Mouse (Mus musculus) stomach, postnatal 0 days (tissue): ENCODE measurements around the gene Avpr1a. TPM values are rescaled to one million over a fixed set of nuclear protein-coding genes. Genes with fewer than 3 reads are reported as not detected.

Experiments
- ATAC-seq: fragments of 200-750 bp; cut with Nextera tagmentation; 2 replicates; pipeline ENCODE4 v1.8.0; 2017; ENCODE audit not compliant: low FRiP score, low TSS enrichment
- DNase-seq: peaks from one replicate; pipeline ENCODE4 v3.0.0-alpha.2; 2016; ENCODE audit warnings: low spot score
- H3K27ac ChIP-seq: fragments of 300-500 bp; sonication (generic); replicated peaks from 2 replicates; pipeline ENCODE4 v1.5.1; 2014; ENCODE audit warnings: mild to moderate bottlenecking, control low read depth
- H3K27me3 ChIP-seq: fragments of 300-500 bp; sonication (generic); 2 replicates; pipeline ENCODE4 v1.6.1; 2014; ENCODE audit warnings: low read length; ENCODE audit not compliant: control insufficient read depth, insufficient read depth
- H3K36me3 ChIP-seq: fragments of 300-500 bp; sonication (generic); 2 replicates; pipeline ENCODE4 v1.6.1; 2014; ENCODE audit warnings: low read length, mixed read lengths; ENCODE audit not compliant: control insufficient read depth, insufficient read depth
- H3K4me1 ChIP-seq: fragments of 300-500 bp; sonication (generic); replicated peaks from 2 replicates; pipeline ENCODE4 v1.6.1; 2014; ENCODE audit warnings: antibody characterized with exemption; ENCODE audit not compliant: control insufficient read depth, insufficient read depth
- H3K4me2 ChIP-seq: fragments of 300-500 bp; sonication (generic); replicated peaks from 2 replicates; pipeline ENCODE4 v1.6.1; 2014; ENCODE audit warnings: low read depth, mild to moderate bottlenecking, control low read depth, moderate library complexity
- H3K4me3 ChIP-seq: fragments of 300-500 bp; sonication (generic); 2 replicates; pipeline ENCODE4 v1.5.1; 2014; ENCODE audit warnings: low read depth, low read length, control low read depth
- H3K9ac ChIP-seq: fragments of 300-500 bp; sonication (generic); 2 replicates; pipeline ENCODE4 v1.6.1; 2014; ENCODE audit warnings: mild to moderate bottlenecking, low read length, control low read depth, mixed read lengths
- H3K9me3 ChIP-seq: fragments of 300-500 bp; sonication (generic); 2 replicates; pipeline ENCODE4 v1.6.1; 2016; ENCODE audit warnings: low read length; ENCODE audit not compliant: control insufficient read depth
- CTCF ChIP-seq: IDR thresholded peaks from 2 replicates; pipeline ENCODE4 v1.5.1; 2016; ENCODE audit warnings: antibody characterized with exemption, low read depth, mild to moderate bottlenecking, moderate library complexity
- EP300 ChIP-seq: optimal IDR thresholded peaks from 2 replicates; pipeline ENCODE3; 2016; ENCODE audit warnings: antibody characterized with exemption
- WGBS: fragments of 180-500 bp; shearing (Covaris S2); extraction: QIAGEN DNeasy Blood & Tissue Kit; methylation state at CpG from one replicate; pipeline ENCODE4 v1.1.7; 2014; 5-methylcytosine and 5-hydroxymethylcytosine counted together
- polyA plus RNA-seq: library from polyadenylated mRNA; unstranded; fragments of >200 nt; fragmentation: Nextera tagmentation; extraction: Ambion mirVana; gene quantifications from 2 replicates; pipeline ENCODE4 v1.2.1, GENCODE M21; 2015

The Avpr1a gene
- polyA plus RNA-seq, 1 experiment from 2014 or later, result 7.7 TPM

GRCm38 (mm10) chr10:122447275-122447674, 1.0 kb upstream of the Avpr1a start:
- peak overlapping the region; percentile 67; the same call in 1 of the 2 replicates for H3K4me2 ChIP-seq
- peak; percentile 65 for DNase-seq
- 19% methylated on average over 6 of the region's 10 CpGs for WGBS

GRCm38 (mm10) chr10:122448717-122449611, 665 bp downstream of the Avpr1a start:
- 2% methylated on average over 70 of the region's 70 CpGs for WGBS
- H3K4me3 ChIP-seq, result peak overlapping the region; percentile 51
- H3K4me2 ChIP-seq, result peak overlapping the region; percentile 67
- TF ChIP-seq CTCF, result peak; percentile 37
- no peak for TF ChIP-seq EP300
- no peaks in the 10 kb centered on the region for H3K9me3 ChIP-seq
- H3K27me3 ChIP-seq, result no peaks in the 10 kb centered on the region
- DNase-seq, result peak; percentile 25
- no peaks in the 10 kb centered on the region for H3K4me1 ChIP-seq
- peak overlapping the region; percentile 67 for H3K9ac ChIP-seq
- peak overlapping the region; percentile 53 for H3K27ac ChIP-seq
- no peaks in the 10 kb centered on the region for H3K36me3 ChIP-seq
- ATAC-seq, result peak; percentile 15; the same call in 1 of the 2 replicates

More at GRCm38 (mm10) chr10:122447275-122447674, 1.0 kb upstream of the Avpr1a start:
- H3K27me3 ChIP-seq, result no peaks in the 10 kb centered on the region
- peak; percentile 64; the same call in 1 of the 2 replicates for ATAC-seq
- H3K4me1 ChIP-seq, result no peaks in the 10 kb centered on the region
- no peak overlapping the region for H3K9ac ChIP-seq
- no peaks in the 10 kb centered on the region for H3K36me3 ChIP-seq
- no peak overlapping the region for H3K4me3 ChIP-seq
- H3K9me3 ChIP-seq, result no peaks in the 10 kb centered on the region
- no peak overlapping the region for H3K27ac ChIP-seq
- TF ChIP-seq EP300 (no peak), CTCF (peak; percentile 82)

- H3K9me3 ChIP-seq, result no peaks in the 10 kb centered on the region
- H3K4me3 ChIP-seq, result peak overlapping the region; percentile 51
- no peaks in the 10 kb centered on the region for H3K36me3 ChIP-seq
- no peaks in the 10 kb centered on the region for H3K4me1 ChIP-seq
- H3K4me2 ChIP-seq, result peak overlapping the region; percentile 67
- H3K27ac ChIP-seq, result no peak overlapping the region
- ATAC-seq (no peak), DNase-seq (no peak)
- TF ChIP-seq EP300 (no peak), CTCF (no peak)
- no peak overlapping the region for H3K9ac ChIP-seq
- H3K27me3 ChIP-seq, result no peaks in the 10 kb centered on the region
Measured at GRCm38 (mm10) chr10:122449856-122450255, 1.6 kb downstream of the Avpr1a start.

GRCm38 (mm10) chr10:122453466-122453865, 5.2 kb downstream of the Avpr1a start:
- Histone ChIP-seq H3K9ac (no peak overlapping the region), H3K27ac (no peak overlapping the region), H3K4me3 (no peak overlapping the region), H3K4me1 (no peaks in the 10 kb centered on the region), H3K27me3 (no peaks in the 10 kb centered on the region), H3K4me2 (no peak overlapping the region), H3K36me3 (no peaks in the 10 kb centered on the region), H3K9me3 (no peaks in the 10 kb centered on the region)
- TF ChIP-seq CTCF (no peak), EP300 (no peak)
- ATAC-seq (no peak), DNase-seq (no peak)
- 46% methylated on average over 3 of the region's 3 CpGs for WGBS

GRCm38 (mm10) chr10:122455793-122456192, 7.5 kb downstream of the Avpr1a start:
- TF ChIP-seq EP300 (no peak), CTCF (no peak)
- Histone ChIP-seq H3K9ac (no peak overlapping the region), H3K36me3 (no peaks in the 10 kb centered on the region), H3K9me3 (no peaks in the 10 kb centered on the region), H3K4me3 (no peak overlapping the region), H3K27ac (no peak overlapping the region), H3K4me1 (no peaks in the 10 kb centered on the region), H3K27me3 (no peaks in the 10 kb centered on the region), H3K4me2 (no peak overlapping the region)
- ATAC-seq (no peak), DNase-seq (no peak)
- WGBS, result 76% methylated on average over 11 of the region's 11 CpGs

- Histone ChIP-seq H3K4me2 (no peak overlapping the region), H3K27ac (no peak overlapping the region), H3K9me3 (no peaks in the 10 kb centered on the region), H3K4me3 (no peak overlapping the region), H3K9ac (no peak overlapping the region), H3K36me3 (no peaks in the 10 kb centered on the region), H3K27me3 (no peaks in the 10 kb centered on the region), H3K4me1 (no peaks in the 10 kb centered on the region)
- no peak for ATAC-seq
- no peak for TF ChIP-seq EP300
- TF ChIP-seq CTCF, result no peak
- WGBS, result 85% methylated on average over 5 of the region's 5 CpGs
- no peak for DNase-seq
Measured at GRCm38 (mm10) chr10:122476846-122477245, 28.5 kb downstream of the Avpr1a start.
